Mouse (Mus musculus) limb, embryonic 13.5 days (tissue): ENCODE results near the gene Dnase2a. TPM values are rescaled to one million over a fixed set of nuclear protein-coding genes. Genes with fewer than 3 reads are reported as not detected.

Experiments used
- ATAC-seq: fragments of 200-750 bp; cut with Nextera tagmentation; 2 replicates; pipeline ENCODE4 v1.8.0; 2017; ENCODE audit warnings: low read depth, moderate number of reproducible peaks, moderate TSS enrichment; ENCODE audit not compliant: low FRiP score
- H3K27ac ChIP-seq: fragments of 300-500 bp; sonication (generic); 2 replicates; pipeline ENCODE4 v1.5.1; 2015; ENCODE audit warnings: inconsistent platforms, mild to moderate bottlenecking, moderate library complexity
- H3K27me3 ChIP-seq: fragments of 300-500 bp; sonication (generic); 2 replicates; pipeline ENCODE4 v1.6.1; 2015; ENCODE audit warnings: mild to moderate bottlenecking, inconsistent platforms
- H3K36me3 ChIP-seq: fragments of 300-500 bp; sonication (generic); 2 replicates; pipeline ENCODE4 v1.6.1; 2015; ENCODE audit warnings: inconsistent platforms, mild to moderate bottlenecking, moderate library complexity
- H3K4me1 ChIP-seq: fragments of 300-500 bp; sonication (generic); 2 replicates; pipeline ENCODE4 v1.6.1; 2015; ENCODE audit warnings: inconsistent platforms
- H3K4me2 ChIP-seq: fragments of 300-500 bp; sonication (generic); replicated peaks from 2 replicates; pipeline ENCODE4 v1.6.1; 2015; ENCODE audit warnings: inconsistent platforms, mild to moderate bottlenecking, moderate library complexity
- H3K4me3 ChIP-seq: fragments of 300-500 bp; sonication (generic); 2 replicates; pipeline ENCODE4 v1.5.1; 2015; ENCODE audit warnings: moderate library complexity, mild to moderate bottlenecking, inconsistent platforms
- H3K9ac ChIP-seq: fragments of 300-500 bp; sonication (generic); 2 replicates; pipeline ENCODE4 v1.6.1; 2015; ENCODE audit warnings: mild to moderate bottlenecking, inconsistent platforms
- H3K9me3 ChIP-seq: fragments of 300-500 bp; sonication (generic); 2 replicates; pipeline ENCODE4 v1.6.1; 2016; ENCODE audit warnings: inconsistent platforms
- WGBS: fragments of 180-500 bp; shearing (Covaris S2); methylation state at CpG from one replicate; pipeline ENCODE4 v1.1.7; 2015; 5-methylcytosine and 5-hydroxymethylcytosine counted together
- microRNA-seq: library from miRNA; unstranded; fragments of <30 nt; microRNA quantifications from one replicate; pipeline ENCODE4, GENCODE M21; 2016
- polyA plus RNA-seq: library from polyadenylated mRNA; unstranded; fragments of >200 nt; fragmentation: Nextera tagmentation; extraction: Ambion mirVana; gene quantifications from 2 replicates; pipeline ENCODE4 v1.2.1, GENCODE M21; 2015

Dnase2a gene
- polyA plus RNA-seq, 1 experiment from 2014 or later: 18.5 TPM

DNA sequence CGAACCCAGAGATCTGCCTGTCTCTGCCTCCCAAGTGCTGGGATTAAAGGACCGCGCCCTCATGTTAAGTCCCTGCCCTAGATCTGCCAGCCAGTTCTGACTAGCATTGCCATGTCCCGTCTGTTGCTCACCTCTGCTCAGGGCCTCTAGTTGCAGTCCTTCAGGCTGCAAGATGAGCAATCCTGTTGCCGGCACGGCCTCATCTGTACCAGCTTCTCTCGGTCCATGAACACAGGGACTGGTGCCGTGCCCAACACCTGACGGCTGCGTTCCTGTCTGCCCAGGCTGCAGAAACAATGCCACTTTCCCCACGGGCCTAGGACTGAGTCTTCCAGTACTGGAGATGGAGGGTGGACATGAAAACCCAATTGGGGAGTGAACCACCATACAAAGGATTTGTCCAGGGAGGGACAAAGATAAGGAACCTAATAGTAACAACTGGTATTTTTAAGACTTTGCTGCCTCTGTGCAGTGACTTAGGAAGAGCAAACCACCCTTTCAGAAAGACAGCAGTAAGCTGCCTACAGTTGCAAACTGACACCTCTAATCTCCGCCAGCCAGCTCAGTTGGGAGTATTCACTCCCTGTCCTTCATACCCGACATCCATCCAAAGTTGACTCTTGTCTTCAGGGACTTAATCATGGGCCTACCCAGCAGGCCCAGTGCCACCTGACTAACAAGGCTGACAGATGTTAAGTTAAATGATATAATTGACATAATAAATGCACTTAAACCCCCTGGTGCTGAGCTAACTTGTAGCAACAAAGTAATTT, 59.4 kb downstream of the Dnase2a start:
- peaks cover 39% of the 10 kb centered on the region for H3K4me1 ChIP-seq
- no peaks in the 10 kb centered on the region for H3K27me3 ChIP-seq
- WGBS: 94% methylated on average over 13 of the region's 13 CpGs
- no peak for ATAC-seq
- H3K36me3 ChIP-seq: peaks cover 30% of the 10 kb centered on the region
- H3K4me2 ChIP-seq: no peak overlapping the region
- H3K9me3 ChIP-seq: no peaks in the 10 kb centered on the region
- no peak overlapping the region for H3K4me3 ChIP-seq
- H3K9ac ChIP-seq: no peak overlapping the region
- H3K27ac ChIP-seq: no peak overlapping the region

DNA sequence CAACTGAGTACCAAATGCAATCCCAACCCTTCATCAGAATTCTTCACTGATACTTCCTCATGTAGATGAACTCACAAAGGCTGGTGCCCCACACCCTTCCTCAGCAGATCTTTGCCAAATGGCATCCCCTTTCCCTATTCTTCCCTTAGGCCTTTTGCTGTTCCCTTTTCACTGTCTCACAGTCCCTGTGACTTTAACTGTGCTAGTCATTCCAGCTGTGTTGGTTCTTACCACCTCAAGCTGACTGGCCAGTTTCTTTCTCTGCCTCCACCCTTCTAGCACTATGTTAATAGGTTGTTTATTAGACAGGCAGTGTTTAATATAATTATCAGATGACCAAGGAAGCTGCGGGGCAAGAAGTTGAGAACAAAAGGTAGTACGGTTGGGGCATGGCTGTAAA, 60.3 kb downstream of the Dnase2a start:
- 14% methylated on average over 2 of the region's 2 CpGs for WGBS
- peaks cover 39% of the 10 kb centered on the region for H3K4me1 ChIP-seq
- no peak for ATAC-seq
- H3K9me3 ChIP-seq: no peaks in the 10 kb centered on the region
- peak overlapping the region; percentile 93 for H3K9ac ChIP-seq
- peak overlapping the region; percentile 87 for H3K27ac ChIP-seq
- peak overlapping the region; percentile 94 for H3K4me2 ChIP-seq
- peaks cover 35% of the 10 kb centered on the region for H3K36me3 ChIP-seq
- no peaks in the 10 kb centered on the region for H3K27me3 ChIP-seq
- peak overlapping the region; percentile 80 for H3K4me3 ChIP-seq

DNA sequence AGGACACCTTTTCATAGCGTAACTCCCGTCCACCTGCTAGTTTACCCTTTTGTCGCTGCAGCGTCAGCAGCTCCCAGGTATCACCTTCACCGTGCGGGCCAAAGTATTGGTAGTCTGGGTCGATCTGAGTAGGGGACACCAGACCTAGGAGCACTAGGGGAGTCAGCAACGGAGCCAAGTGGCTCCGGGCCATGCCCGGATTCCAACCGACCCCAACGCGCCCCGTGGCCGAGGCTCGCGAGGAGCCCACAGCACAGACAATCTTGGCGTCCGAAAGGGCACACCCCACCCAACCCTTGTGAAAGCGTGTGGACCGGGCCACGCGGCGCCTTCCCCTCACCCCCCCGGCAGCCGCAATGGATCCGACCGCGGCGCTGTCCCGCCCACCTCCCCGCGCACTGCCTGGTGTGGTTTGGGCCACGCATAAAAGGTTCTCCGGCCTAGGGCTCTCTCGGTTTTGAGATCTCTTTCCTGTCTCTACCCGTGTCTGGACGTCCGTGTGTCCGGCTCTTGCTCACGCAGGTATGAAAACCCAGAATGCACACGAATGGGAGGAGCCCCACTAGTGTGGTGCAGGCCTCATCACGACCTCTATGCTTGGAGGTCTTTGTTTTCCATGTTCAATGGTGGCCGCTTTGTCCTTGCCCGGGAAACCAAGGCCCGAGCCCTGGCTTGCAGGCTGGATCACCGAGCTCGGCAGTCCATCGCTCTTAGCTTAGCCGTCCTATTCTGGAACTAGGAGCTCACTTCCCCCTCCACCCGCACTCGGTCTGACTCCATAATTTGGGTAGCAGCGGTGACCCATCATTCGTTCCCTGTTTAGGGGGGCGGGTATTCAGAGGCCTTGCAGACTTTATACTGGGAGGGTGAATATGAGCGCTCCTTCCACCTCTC, 61.1 kb downstream of the Dnase2a start, which contains the start of the genes Gm49661, Prdx2 and Rnaseh2a:
TSS of gene Gm49661 (minus strand) at position 193 of the 894 bp plus-strand sequence.
TSS of gene Prdx2 (plus strand) at position 347 of the 894 bp plus-strand sequence.
TSS of gene Rnaseh2a (minus strand) at position 527 of the 894 bp plus-strand sequence.
- Histone ChIP-seq H3K27me3 (no peaks in the 10 kb centered on the region), H3K9ac (peak within 1 kb of the TSS; percentile 93), H3K36me3 (peaks cover 35% of the 10 kb centered on the region), H3K4me2 (peak within 1 kb of the TSS; percentile 94), H3K4me3 (peak within 1 kb of the TSS; percentile 80), H3K27ac (peak within 1 kb of the TSS; percentile 87), H3K4me1 (peaks cover 39% of the 10 kb centered on the region), H3K9me3 (no peaks in the 10 kb centered on the region)
- under 1% methylated on average over 56 of the region's 56 CpGs for WGBS
- peak; percentile 75 for ATAC-seq

DNA sequence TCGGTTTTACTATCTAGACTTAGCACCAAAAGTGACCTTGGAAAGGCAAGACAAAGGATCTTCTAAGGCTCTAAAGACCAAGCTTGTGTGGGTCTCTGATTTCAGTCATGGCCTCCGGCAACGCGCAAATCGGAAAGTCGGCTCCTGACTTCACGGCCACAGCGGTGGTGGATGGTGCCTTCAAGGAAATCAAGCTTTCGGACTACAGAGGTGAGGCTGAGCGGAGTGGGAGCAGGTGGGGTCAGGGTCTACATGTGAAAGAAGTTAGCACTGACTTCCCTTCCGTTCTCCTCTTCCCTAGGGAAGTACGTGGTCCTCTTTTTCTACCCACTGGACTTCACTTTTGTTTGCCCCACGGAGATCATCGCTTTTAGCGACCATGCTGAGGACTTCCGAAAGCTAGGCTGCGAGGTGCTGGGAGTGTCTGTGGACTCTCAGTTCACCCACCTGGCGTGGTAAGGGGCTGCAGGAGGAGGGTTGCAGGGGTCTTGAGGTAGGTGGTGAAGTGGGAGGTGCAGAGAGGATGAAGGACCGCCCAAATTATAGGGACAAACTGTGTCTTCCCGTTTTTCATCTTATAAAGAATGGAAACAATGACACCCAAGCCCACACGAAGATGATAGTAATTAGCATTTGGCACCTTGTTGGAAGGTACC, 61.9 kb downstream of the Dnase2a start:
- Histone ChIP-seq H3K9me3 (no peaks in the 10 kb centered on the region), H3K9ac (peak overlapping the region; percentile 93), H3K4me1 (peaks cover 40% of the 10 kb centered on the region), H3K36me3 (peaks cover 40% of the 10 kb centered on the region), H3K27ac (peak overlapping the region; percentile 87), H3K4me2 (peak overlapping the region; percentile 94), H3K27me3 (no peaks in the 10 kb centered on the region), H3K4me3 (peak overlapping the region; percentile 80)
- WGBS: 7% methylated on average over 21 of the region's 21 CpGs
- no peak for ATAC-seq

DNA sequence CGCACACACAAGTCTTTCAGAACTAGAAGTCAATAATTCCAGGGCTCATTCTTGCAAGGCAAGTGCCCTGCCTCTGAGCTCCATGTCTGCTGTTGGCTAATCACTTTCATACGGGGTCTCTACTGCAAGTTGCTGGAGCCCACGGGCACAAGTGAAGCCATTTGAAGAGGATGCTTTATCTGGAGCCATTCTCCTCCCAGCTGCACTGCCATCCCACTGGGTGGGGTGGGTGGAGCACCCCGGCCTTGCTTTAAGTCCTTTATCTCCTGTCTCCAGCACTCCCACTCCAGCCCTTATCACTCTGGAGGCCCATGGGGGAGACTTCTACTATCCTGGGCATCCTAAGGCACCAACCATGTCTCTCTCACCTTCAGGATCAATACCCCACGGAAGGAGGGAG, 62.6 kb downstream of the Dnase2a start:
- no peak overlapping the region; the same call in 1 of the 2 replicates for H3K27ac ChIP-seq
- peaks cover 40% of the 10 kb centered on the region for H3K36me3 ChIP-seq
- peak overlapping the region; percentile 80 for H3K4me3 ChIP-seq
- H3K27me3 ChIP-seq: no peaks in the 10 kb centered on the region
- H3K4me1 ChIP-seq: peaks cover 44% of the 10 kb centered on the region
- peak overlapping the region; percentile 93 for H3K9ac ChIP-seq
- no peak for ATAC-seq
- peak overlapping the region; percentile 94 for H3K4me2 ChIP-seq
- no peaks in the 10 kb centered on the region for H3K9me3 ChIP-seq
- 61% methylated on average over 5 of the region's 5 CpGs for WGBS

Small RNA genes within 50 kb of the gene (microRNA-seq; reads per million reads assigned to microRNA genes)
- gene Gm24197 (not detected), gene Mir7069 (1.2 reads per million)

Other genes starting within 250 kb of the Dnase2a start
- 71.9 and 73.0 TPM in 2 replicates for gene Ier2, start 245.7 kb upstream of the Dnase2a start, polyA plus RNA-seq
- gene Trmt1, start 222.3 kb upstream of the Dnase2a start, polyA plus RNA-seq: 70.8 and 72.7 TPM in 2 replicates
- gene Nacc1, start 220.7 kb upstream of the Dnase2a start, polyA plus RNA-seq: 15.0 and 15.2 TPM in 2 replicates
- gene Lyl1, start 207.1 kb upstream of the Dnase2a start, polyA plus RNA-seq: 4.1 and 4.9 TPM in 2 replicates
- 7.1 and 9.8 TPM in 2 replicates for gene G430095P16Rik, start 185.6 kb upstream of the Dnase2a start, polyA plus RNA-seq
- gene Nfix, start 108.2 kb upstream of the Dnase2a start, polyA plus RNA-seq: 46.9 and 48.0 TPM in 2 replicates
- 6.3 TPM in 2 replicates for gene Dand5, start 85.7 kb upstream of the Dnase2a start, polyA plus RNA-seq
- gene Gadd45gip1, start 77.0 kb upstream of the Dnase2a start, polyA plus RNA-seq: 48.1 and 48.4 TPM in 2 replicates
- gene Rad23a, start 67.9 kb upstream of the Dnase2a start, polyA plus RNA-seq: 106 TPM in 2 replicates
- 943 and 1,018 TPM in 2 replicates for gene Calr, start 61.6 kb upstream of the Dnase2a start, polyA plus RNA-seq
- 108 and 109 TPM in 2 replicates for gene Farsa, start 51.6 kb upstream of the Dnase2a start, polyA plus RNA-seq
- gene Syce2, start 36.4 kb upstream of the Dnase2a start, polyA plus RNA-seq: 82.7 and 92.5 TPM in 2 replicates
- gene Gcdh, start 14.6 kb upstream of the Dnase2a start, polyA plus RNA-seq: 41.7 and 42.1 TPM in 2 replicates
- 2.4 and 4.4 TPM in 2 replicates for gene Klf1, start 6.6 kb upstream of the Dnase2a start, polyA plus RNA-seq
- gene Mast1, start 28.8 kb downstream of the Dnase2a start, polyA plus RNA-seq: 0.32 and 0.55 TPM in 2 replicates
- 0.20 and 0.47 TPM in 2 replicates for gene Rtbdn, start 38.4 kb downstream of the Dnase2a start, polyA plus RNA-seq
- not detected in 2 replicates for gene Gm49661, start 60.9 kb downstream of the Dnase2a start, polyA plus RNA-seq
- 961 and 978 TPM in 2 replicates for gene Prdx2, start 61.0 kb downstream of the Dnase2a start, polyA plus RNA-seq
- 90.9 and 93.2 TPM in 2 replicates for gene Rnaseh2a, start 61.2 kb downstream of the Dnase2a start, polyA plus RNA-seq
- 8.2 and 8.4 TPM in 2 replicates for gene Junb, start 70.2 kb downstream of the Dnase2a start, polyA plus RNA-seq
- gene Hook2, start 82.0 kb downstream of the Dnase2a start, polyA plus RNA-seq: 18.6 and 18.8 TPM in 2 replicates
- not detected in 2 replicates for gene Best2, start 106.0 kb downstream of the Dnase2a start, polyA plus RNA-seq
- gene Asna1, start 116.7 kb downstream of the Dnase2a start, polyA plus RNA-seq: 132 TPM in 2 replicates
- gene Trir, start 118.3 kb downstream of the Dnase2a start, polyA plus RNA-seq: 114 and 132 TPM in 2 replicates
- gene Tnpo2, start 128.4 kb downstream of the Dnase2a start, polyA plus RNA-seq: 31.0 and 32.2 TPM in 2 replicates
- 31.6 and 32.2 TPM in 2 replicates for gene Fbxw9, start 151.5 kb downstream of the Dnase2a start, polyA plus RNA-seq
- 0.75 and 0.76 TPM in 2 replicates for gene Gm5741, start 159.4 kb downstream of the Dnase2a start, polyA plus RNA-seq
- gene Dhps, start 163.2 kb downstream of the Dnase2a start, polyA plus RNA-seq: 60.0 and 60.5 TPM in 2 replicates
- 111 and 127 TPM in 2 replicates for gene Wdr83os, start 172.2 kb downstream of the Dnase2a start, polyA plus RNA-seq
- gene Wdr83, start 172.7 kb downstream of the Dnase2a start, polyA plus RNA-seq: 43.0 and 45.1 TPM in 2 replicates
- 29.2 and 32.2 TPM in 2 replicates for gene Man2b1, start 174.7 kb downstream of the Dnase2a start, polyA plus RNA-seq
- gene Zfp791, start 214.5 kb downstream of the Dnase2a start, polyA plus RNA-seq: 2.7 and 3.4 TPM in 2 replicates
- gene Cks1brt, start 243.4 kb downstream of the Dnase2a start, polyA plus RNA-seq: not detected in 2 replicates